Mouse (Mus musculus): ENCODE results near the gene Fastk. TPM values are rescaled to one million over a fixed set of nuclear protein-coding genes. Genes with fewer than 3 reads are reported as not detected.

Fastk gene
- polyA plus RNA-seq, 1 experiment: not detected

DNA sequence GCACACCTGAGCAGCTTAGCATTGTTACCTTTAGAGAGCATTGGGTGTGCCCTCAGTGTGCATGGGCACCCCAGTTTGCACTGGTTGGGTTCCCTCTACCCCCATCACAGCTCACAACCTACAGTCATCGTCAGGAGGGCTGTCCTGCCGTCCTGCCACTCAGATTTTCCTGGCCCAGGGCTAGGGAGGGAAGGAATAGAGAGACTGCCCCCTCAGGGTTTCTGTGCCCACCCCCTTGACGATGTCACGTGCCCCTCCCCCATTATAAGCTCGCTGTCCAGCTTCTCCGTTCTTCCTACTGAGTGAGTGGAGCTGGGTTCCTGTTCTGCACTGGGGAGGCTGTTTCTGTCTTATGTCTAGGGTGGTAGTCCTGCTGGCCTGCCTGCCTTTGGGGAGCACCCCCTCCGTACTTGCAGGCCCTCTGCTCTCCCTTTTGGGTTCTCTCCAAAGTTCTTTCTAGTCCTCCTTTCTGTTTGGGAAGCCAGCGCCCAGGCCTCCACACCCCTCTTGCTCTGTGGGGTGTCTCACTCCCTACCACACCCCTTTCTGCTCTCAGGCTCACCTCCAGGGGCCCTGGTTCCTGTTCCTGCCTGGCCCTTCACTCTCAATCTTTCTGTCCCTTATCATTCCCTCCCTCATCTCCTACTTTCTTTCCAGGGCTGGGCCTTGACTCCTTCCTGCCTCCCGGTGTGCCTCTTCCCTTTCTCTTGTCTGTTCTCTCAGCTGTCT, 18.4 kb downstream of the Fastk start:
- no peak overlapping the region for H3K4me3 ChIP-seq (ENCODE audit: insufficient read depth, low read depth, low read length)
- peaks cover 42% of the 10 kb centered on the region for H3K4me1 ChIP-seq (ENCODE audit: control insufficient read depth, insufficient read depth, low read length)
- WGBS: 31% methylated on average over 9 of the region's 9 CpGs
- H3K27ac ChIP-seq (ENCODE audit: insufficient read depth, low read depth, low read length): no peak overlapping the region
- TF ChIP-seq POLR2A (IDR thresholded peaks at IDR 0.05; ENCODE audit: insufficient read depth, low read depth, low read length) (no peak), CTCF (IDR thresholded peaks at IDR 0.05; ENCODE audit: insufficient read depth, low read depth, low read length) (no peak)

DNA sequence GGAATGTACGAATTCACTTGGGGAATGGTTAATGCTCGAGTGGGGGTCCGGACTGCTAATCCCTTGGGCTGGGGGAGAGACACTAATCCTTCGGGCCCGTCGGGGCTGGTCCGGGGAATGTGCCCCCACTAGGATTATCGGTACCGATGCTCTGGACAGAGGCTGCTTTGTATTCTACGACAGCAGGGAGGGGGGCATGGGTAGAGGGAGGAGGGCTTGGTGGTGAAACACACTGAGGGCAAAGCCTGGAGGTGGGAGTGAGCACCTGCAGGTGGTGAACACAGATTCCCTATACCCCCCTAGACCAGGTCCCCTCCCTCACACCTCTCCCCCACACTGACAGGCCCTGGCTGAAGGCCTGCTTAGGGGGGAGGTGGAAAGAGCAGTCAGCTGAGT, 19.1 kb downstream of the Fastk start:
- Histone ChIP-seq H3K4me3 (ENCODE audit: insufficient read depth, low read depth, low read length) (peak overlapping the region; percentile 79), H3K4me1 (ENCODE audit: control insufficient read depth, insufficient read depth, low read length) (peaks cover 42% of the 10 kb centered on the region), H3K27ac (ENCODE audit: insufficient read depth, low read depth, low read length) (no peak overlapping the region)
- 12% methylated on average over 10 of the region's 10 CpGs for WGBS
- TF ChIP-seq CTCF (IDR thresholded peaks at IDR 0.05; ENCODE audit: insufficient read depth, low read depth, low read length) (no peak), POLR2A (IDR thresholded peaks at IDR 0.05; ENCODE audit: insufficient read depth, low read depth, low read length) (no peak)

DNA sequence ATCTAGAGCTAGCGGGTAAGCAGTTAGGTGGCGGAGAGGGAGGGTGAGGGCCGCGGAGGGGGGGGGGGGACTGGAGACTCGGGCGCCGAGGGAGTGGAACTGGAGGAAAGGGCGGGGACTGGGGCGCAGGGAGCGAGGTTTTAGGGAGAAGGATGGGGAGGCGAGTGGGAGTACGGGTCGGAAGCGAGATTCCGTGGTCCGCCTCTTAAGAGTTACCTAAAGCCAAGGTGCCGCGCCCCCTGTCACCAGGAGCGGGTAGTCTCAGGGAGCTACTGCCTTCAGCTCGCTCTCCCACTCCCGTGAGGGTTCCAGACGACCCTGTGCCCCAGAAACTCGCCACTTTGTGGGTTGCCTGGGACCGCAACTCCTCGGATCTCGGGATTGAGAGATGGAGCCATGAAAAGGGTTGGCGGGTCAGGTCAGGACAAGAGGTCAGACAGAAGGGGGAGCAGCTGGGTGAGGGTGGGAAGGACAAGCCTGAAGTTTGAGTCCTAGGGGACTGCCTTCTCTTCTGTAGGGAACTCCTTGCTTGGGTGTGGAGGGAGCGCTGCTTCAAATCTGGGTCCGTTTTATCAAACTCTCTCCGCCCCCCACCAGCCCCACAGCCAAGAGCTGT, 19.6 kb downstream of the Fastk start:
- no peak for TF ChIP-seq POLR2A (IDR thresholded peaks at IDR 0.05; ENCODE audit: insufficient read depth, low read depth, low read length)
- TF ChIP-seq CTCF (IDR thresholded peaks at IDR 0.05; ENCODE audit: insufficient read depth, low read depth, low read length): no peak
- Histone ChIP-seq H3K27ac (ENCODE audit: insufficient read depth, low read depth, low read length) (no peak overlapping the region), H3K4me3 (ENCODE audit: insufficient read depth, low read depth, low read length) (peak overlapping the region; percentile 79), H3K4me1 (ENCODE audit: control insufficient read depth, insufficient read depth, low read length) (peaks cover 42% of the 10 kb centered on the region)
- whole genome bisulfite sequencing: under 1% methylated on average over 29 of the region's 30 CpGs

DNA sequence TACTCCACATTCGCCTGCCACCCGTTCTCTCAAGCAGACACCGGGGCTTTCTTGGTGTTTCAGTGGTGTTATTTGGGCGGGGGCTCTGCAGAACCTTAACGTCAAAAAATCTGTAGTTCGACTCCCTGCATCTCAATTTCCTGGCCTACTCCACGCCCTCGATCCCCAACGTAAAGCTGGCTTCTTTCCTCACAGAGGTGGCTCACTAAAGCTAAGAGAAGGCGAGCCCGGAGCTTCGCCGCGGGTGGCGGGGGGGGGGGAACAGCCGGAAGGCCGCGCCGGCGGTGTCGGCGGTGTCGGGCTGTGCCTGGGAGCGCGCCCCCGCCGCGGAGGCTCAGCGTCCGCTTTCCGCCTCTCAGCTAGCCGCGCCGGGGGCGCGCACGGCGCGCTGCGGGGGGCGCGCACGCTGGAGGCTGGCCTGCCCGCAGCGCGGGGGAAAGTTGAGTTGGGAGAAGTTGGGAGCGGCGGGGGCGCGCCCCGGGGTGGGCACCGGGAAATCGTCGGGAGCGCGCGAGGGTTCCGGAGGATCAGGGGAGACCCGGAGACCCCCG, 20.2 kb downstream of the Fastk start:
- H3K4me1 ChIP-seq (ENCODE audit: control insufficient read depth, insufficient read depth, low read length): peaks cover 42% of the 10 kb centered on the region
- TF ChIP-seq POLR2A (IDR thresholded peaks at IDR 0.05; ENCODE audit: insufficient read depth, low read depth, low read length) (peak; percentile 82), CTCF (IDR thresholded peaks at IDR 0.05; ENCODE audit: insufficient read depth, low read depth, low read length) (no peak)
- H3K4me3 ChIP-seq (ENCODE audit: insufficient read depth, low read depth, low read length): peak overlapping the region; percentile 79
- H3K27ac ChIP-seq (ENCODE audit: insufficient read depth, low read depth, low read length): peak overlapping the region; percentile 88
- WGBS: under 1% methylated on average over 60 of the region's 60 CpGs

DNA sequence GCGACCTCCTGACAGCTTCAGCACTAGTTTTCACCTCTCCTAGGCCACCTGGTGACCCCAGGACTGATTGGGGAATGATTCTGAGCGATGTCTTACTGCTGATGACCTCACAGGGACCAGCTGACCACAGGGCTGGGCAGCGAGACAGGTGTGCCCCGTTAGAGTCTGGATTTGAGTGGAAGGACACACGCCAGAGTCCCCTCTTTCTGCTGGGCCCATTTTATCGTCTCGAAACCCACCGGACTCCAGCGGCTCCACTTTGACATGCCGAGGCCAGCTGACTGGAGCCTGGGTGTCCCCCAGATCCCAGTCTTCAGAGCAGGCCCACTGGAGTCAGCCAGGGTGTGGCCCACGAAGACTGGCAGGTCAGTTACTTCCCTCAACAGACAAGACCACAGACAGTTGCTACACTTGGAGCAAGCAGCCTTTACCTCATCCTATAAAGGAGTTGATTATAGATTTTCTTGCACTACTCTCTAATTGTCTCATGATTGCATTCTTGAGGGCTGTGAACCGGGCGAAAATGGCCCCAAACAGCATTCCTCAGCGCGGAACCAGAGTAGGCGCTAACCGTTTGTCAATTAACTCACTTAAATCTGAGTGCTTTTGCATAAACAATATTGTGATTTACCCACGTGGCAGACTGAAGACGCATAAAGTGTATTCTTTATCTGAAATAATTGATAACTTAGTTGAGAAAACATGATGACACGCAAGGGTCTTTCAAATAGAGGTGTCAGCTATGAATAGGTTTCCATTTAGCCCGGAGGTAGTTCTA, 20.9 kb downstream of the Fastk start:
- peaks cover 42% of the 10 kb centered on the region for H3K4me1 ChIP-seq (ENCODE audit: control insufficient read depth, insufficient read depth, low read length)
- 7% methylated on average over 21 of the region's 21 CpGs for WGBS
- TF ChIP-seq POLR2A (IDR thresholded peaks at IDR 0.05; ENCODE audit: insufficient read depth, low read depth, low read length) (0 out of 2 replicates have a peak, but pooled peaks have one; percentile 0), CTCF (IDR thresholded peaks at IDR 0.05; ENCODE audit: insufficient read depth, low read depth, low read length) (no peak)
- peak overlapping the region; percentile 79 for H3K4me3 ChIP-seq (ENCODE audit: insufficient read depth, low read depth, low read length)
- H3K27ac ChIP-seq (ENCODE audit: insufficient read depth, low read depth, low read length): peak overlapping the region; percentile 88

DNA sequence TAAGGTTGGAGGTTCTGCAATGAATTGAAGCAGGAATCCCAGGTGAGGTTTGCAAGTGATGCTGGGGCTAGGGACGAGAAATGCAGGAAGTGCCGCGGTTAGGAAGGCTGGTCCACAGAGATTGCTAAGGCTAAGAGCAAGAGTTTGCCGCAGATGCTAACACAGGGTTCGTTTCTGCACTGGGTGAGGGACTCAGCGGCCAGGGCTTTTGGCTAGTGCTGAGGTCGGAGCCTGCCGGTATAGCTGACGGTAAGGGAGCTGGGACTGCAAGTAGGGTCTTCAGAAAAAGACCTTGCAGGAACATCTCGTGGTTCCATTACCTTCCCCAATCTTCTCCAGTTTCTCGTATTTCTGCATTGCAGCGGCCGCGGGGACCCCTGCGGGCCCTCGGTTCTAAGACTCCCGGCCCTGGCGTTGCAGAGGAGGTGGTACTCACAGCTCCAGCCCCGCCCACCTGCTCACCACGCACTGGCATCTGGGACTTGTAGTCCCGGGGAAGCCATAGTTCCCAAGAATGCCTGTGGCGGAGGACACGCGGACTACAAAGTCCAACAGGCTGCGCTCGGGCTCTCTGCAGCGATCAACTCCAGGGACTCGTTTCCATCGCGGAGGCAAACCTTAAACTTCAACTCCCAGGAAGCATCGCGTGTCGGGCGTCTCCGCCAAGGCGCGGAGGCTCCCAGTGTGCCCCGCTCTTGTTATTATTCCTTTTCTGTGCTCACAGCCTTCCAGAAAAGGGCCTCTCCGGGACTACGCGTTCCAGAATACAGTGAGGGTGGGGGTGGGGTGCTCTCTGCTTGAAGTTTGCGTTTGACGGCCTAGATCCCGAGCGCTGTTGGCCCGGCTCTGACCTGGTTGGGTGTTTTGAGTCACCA, 21.7 kb downstream of the Fastk start, which contains the start of the genes Cdk5 and Slc4a2:
Gene Cdk5, minus strand, starts transcription at position 402 of the 875 bp plus-strand sequence.
Gene Slc4a2, plus strand, starts transcription at position 709 of the 875 bp plus-strand sequence.
- Histone ChIP-seq H3K4me1 (ENCODE audit: control insufficient read depth, insufficient read depth, low read length) (peaks cover 40% of the 10 kb centered on the region), H3K4me3 (ENCODE audit: insufficient read depth, low read depth, low read length) (peak within 1 kb of the TSS; percentile 79), H3K27ac (ENCODE audit: insufficient read depth, low read depth, low read length) (peak within 1 kb of the TSS; percentile 88)
- TF ChIP-seq CTCF (IDR thresholded peaks at IDR 0.05; ENCODE audit: insufficient read depth, low read depth, low read length): no peak
- peak; percentile 81 for TF ChIP-seq POLR2A (IDR thresholded peaks at IDR 0.05; ENCODE audit: insufficient read depth, low read depth, low read length)
- under 1% methylated on average over 46 of the region's 46 CpGs for WGBS

DNA sequence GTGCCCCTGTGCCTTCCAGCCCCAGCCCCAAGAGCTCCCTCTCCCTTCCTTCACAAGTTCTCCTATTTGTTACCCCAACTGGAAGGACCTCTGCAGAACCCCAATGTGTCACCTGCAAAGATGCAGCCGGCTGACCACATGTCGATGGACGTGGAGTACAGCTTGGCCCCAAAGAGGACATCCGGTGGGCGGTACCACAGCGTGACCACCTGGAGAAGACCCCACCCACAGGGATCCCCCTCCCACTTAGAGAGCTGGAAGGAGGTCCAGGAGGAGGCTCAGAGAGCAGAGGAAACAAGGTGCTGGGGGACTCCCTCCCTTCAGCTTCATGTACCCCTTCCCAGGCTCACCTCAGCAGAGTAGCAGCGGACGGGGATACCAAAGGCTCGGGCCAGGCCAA, 24.7 kb downstream of the Fastk start:
- Histone ChIP-seq H3K4me1 (ENCODE audit: control insufficient read depth, insufficient read depth, low read length) (peaks cover 30% of the 10 kb centered on the region), H3K4me3 (ENCODE audit: insufficient read depth, low read depth, low read length) (no peak overlapping the region), H3K27ac (ENCODE audit: insufficient read depth, low read depth, low read length) (no peak overlapping the region)
- TF ChIP-seq CTCF (IDR thresholded peaks at IDR 0.05; ENCODE audit: insufficient read depth, low read depth, low read length): no peak
- TF ChIP-seq POLR2A (IDR thresholded peaks at IDR 0.05; ENCODE audit: insufficient read depth, low read depth, low read length): no peak
- WGBS: 85% methylated on average over 9 of the region's 9 CpGs

DNA sequence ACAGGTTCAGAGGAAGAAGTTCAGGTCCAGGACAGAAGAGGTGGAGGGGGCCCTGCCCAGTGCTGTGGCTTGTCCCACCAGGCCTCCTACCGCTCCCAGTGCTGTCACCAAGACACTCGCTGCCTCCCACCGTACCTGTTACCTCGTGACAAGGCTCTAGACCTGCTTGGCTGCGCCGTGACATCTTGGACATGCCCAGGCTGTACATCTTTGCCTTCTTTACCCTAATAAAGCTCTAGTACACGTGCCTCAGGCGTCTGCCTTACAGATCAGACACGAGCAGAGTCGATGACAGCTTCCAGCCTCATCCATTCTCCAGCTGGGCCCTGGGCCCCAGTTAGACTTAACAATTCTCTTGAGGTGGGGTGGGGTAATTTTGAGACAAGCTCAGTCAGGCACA, 27.5 kb downstream of the Fastk start:
- TF ChIP-seq POLR2A (IDR thresholded peaks at IDR 0.05; ENCODE audit: insufficient read depth, low read depth, low read length) (no peak), CTCF (IDR thresholded peaks at IDR 0.05; ENCODE audit: insufficient read depth, low read depth, low read length) (no peak)

More for the DNA sequence above, 27.5 kb downstream of the Fastk start:
- Histone ChIP-seq H3K27ac (ENCODE audit: insufficient read depth, low read depth, low read length) (no peak overlapping the region), H3K4me3 (ENCODE audit: insufficient read depth, low read depth, low read length) (no peak overlapping the region), H3K4me1 (ENCODE audit: control insufficient read depth, insufficient read depth, low read length) (peaks cover 18% of the 10 kb centered on the region)
- 94% methylated on average over 10 of the region's 10 CpGs for WGBS

Data from olfactory bulb, adult 2 months (tissue).